Mouse (Mus musculus) heart, embryonic 15.5 days (tissue): Measurements from ENCODE around the gene Tnpo1. TPM values are rescaled to one million over a fixed set of nuclear protein-coding genes. Genes with fewer than 3 reads are reported as not detected.
"Not testable (repeated sequence)": the region's sequence is repeated elsewhere in the genome, so short reads cannot be mapped to it uniquely, and the experiment has no call there.

Experiments used
- ATAC-seq: fragments of 200-750 bp; cut with Nextera tagmentation; replicated peaks from 2 replicates; pipeline ENCODE4 v1.8.0; 2017; ENCODE audit warnings: low read depth, moderate TSS enrichment; ENCODE audit not compliant: insufficient number of reproducible peaks, insufficient read depth, low FRiP score
- H3K27ac ChIP-seq: fragments of 300-500 bp; sonication (generic); 2 replicates; pipeline ENCODE4 v1.5.1; 2015; ENCODE audit warnings: mild to moderate bottlenecking, inconsistent platforms
- H3K27me3 ChIP-seq: fragments of 300-500 bp; sonication (generic); 2 replicates; pipeline ENCODE4 v1.6.1; 2015; ENCODE audit warnings: inconsistent platforms
- H3K36me3 ChIP-seq: fragments of 300-500 bp; sonication (generic); 2 replicates; pipeline ENCODE4 v1.6.1; 2015; ENCODE audit warnings: mild to moderate bottlenecking, inconsistent platforms
- H3K4me1 ChIP-seq: fragments of 300-500 bp; sonication (generic); replicated peaks from 2 replicates; pipeline ENCODE4 v1.6.1; 2015; ENCODE audit warnings: inconsistent platforms
- H3K4me2 ChIP-seq: fragments of 300-500 bp; sonication (generic); 2 replicates; pipeline ENCODE4 v1.6.1; 2015; ENCODE audit warnings: inconsistent platforms, mild to moderate bottlenecking, moderate library complexity
- H3K4me3 ChIP-seq: fragments of 300-500 bp; sonication (generic); 2 replicates; pipeline ENCODE4 v1.5.1; 2015; ENCODE audit warnings: mild to moderate bottlenecking, inconsistent platforms
- H3K9ac ChIP-seq: fragments of 300-500 bp; sonication (generic); 2 replicates; pipeline ENCODE4 v1.6.1; 2015; ENCODE audit warnings: mild to moderate bottlenecking, inconsistent platforms
- H3K9me3 ChIP-seq: fragments of 300-500 bp; sonication (generic); replicated peaks from 2 replicates; pipeline ENCODE4 v1.6.1; 2016; ENCODE audit warnings: inconsistent platforms
- WGBS: fragments of 180-500 bp; shearing (Covaris S2); methylation state at CpG from one replicate; pipeline ENCODE4 v1.1.7; 2015; ENCODE audit warnings: mixed read lengths; 5-methylcytosine and 5-hydroxymethylcytosine counted together
- polyA plus RNA-seq: library from polyadenylated mRNA; unstranded; fragments of >200 nt; fragmentation: Nextera tagmentation; extraction: Ambion mirVana; gene quantifications from 2 replicates; pipeline ENCODE4 v1.2.1, GENCODE M21; 2015

Tnpo1 gene
- polyA plus RNA-seq, 1 experiment from 2014 or later = 36.4 TPM

DNA sequence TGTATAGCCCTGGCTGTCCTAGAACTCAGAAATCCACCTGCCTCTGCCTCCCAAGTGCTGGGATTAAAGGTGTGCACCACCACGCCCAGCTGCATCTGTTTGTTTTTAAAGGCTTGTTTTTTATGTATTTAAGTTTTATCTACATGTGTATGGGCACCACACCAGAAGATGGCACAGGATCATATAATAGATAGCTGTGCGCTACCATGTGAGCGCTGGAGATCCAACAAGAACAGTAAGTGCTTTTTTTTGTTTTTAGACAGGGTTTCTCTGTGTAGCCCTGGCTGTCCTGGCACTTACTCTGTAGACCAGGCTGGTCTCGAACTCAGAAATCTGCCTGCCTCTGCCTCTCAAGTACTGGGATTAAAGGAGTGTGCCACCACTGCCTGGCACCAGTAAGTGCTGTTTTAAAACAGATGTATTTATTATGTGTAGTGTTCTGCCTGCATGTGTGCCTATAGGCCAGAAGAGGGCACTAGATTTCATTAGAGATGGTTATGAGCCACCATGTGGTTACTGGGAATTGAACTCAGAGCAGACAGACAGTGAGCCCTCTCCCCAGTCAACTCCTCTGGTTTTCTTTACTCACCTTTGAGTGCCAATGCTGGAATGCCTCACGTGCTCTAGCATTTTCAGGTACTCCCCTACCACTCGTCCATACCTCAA, 89.6 kb downstream of the Tnpo1 start:
- H3K9ac ChIP-seq = no peak overlapping the region
- H3K36me3 ChIP-seq = peaks cover 21% of the 10 kb centered on the region
- 91% methylated on average over 6 of the region's 6 CpGs for WGBS
- no peak overlapping the region for H3K27ac ChIP-seq
- H3K4me2 ChIP-seq = no peak overlapping the region
- no peaks in the 10 kb centered on the region for H3K9me3 ChIP-seq
- no peak overlapping the region for H3K4me3 ChIP-seq
- ATAC-seq = no peak
- H3K4me1 ChIP-seq = no peaks in the 10 kb centered on the region
- no peaks in the 10 kb centered on the region for H3K27me3 ChIP-seq

DNA sequence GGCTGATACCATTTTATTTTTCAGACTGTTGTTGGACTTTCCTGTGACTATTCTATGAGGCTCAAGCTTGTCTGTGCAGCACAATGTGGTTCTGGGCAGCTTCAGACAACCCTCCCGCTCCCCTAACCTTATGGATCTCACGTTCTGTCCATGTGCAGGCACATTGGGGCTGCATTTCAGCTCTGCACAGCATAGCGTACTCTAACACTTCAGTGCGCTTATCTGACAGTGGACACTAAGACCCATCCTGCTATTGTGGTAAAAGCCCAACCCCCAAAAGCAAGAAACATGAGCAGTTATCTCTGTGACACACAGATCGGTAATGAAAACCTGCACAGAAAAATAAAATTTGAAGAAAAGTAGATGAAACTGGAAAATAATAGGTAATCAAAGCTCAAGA, 90.4 kb downstream of the Tnpo1 start:
- Histone ChIP-seq H3K9me3 (no peaks in the 10 kb centered on the region), H3K27me3 (no peaks in the 10 kb centered on the region), H3K4me1 (no peaks in the 10 kb centered on the region), H3K9ac (no peak overlapping the region), H3K27ac (no peak overlapping the region), H3K4me3 (no peak overlapping the region), H3K36me3 (peaks cover 19% of the 10 kb centered on the region), H3K4me2 (no peak overlapping the region)
- no peak for ATAC-seq
- WGBS = 76% methylated on average over 5 of the region's 5 CpGs

DNA sequence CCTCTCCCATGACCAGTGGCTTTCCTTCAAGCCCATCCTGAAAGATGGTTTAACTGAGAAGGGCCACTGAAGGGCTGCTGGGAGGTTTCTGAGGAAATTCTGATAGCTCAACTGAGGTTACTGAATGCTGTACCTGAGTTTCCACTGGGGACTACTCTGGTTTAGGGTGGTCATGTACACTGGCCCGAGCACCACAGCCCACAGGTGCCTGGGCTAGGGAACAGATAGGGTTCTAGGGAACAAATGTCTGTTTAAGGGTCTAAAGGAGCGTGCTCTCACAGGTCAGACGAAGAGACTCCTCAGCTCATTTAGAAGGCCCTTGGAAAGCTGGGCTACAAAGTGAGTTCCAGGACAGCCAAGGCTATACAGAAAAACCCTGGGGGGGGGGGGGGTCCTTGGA, 91.5 kb downstream of the Tnpo1 start:
- H3K27ac ChIP-seq = no peak overlapping the region
- 80% methylated on average over 3 of the region's 3 CpGs for WGBS
- no peak for ATAC-seq

DNA sequence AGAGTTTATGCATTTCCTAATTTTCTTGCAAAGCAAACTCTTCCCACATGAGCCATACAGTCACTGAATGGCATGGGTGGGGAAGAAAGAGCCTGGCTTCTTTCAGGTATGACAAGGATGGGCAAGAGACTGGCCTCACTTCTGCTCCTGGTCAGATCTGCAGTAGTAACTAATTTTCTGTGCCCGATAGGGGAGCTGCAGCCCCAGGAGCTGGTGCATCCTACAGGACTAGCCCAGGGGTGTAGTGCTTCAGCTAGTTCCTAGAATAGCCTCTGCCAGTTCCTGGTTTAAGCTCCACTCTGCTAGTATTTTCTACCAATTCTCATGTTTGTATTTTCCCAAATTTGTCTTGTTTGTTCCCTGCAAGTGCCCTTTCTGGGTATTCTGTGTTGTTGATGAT, 92.0 kb downstream of the Tnpo1 start:
- WGBS = 37% methylated on average over 1 of the region's 1 CpGs
- H3K27ac ChIP-seq = no peak overlapping the region
- H3K9ac ChIP-seq = no peak overlapping the region

More for the DNA sequence above, 91.5 kb downstream of the Tnpo1 start:
- no peak overlapping the region for H3K4me2 ChIP-seq
- no peaks in the 10 kb centered on the region for H3K9me3 ChIP-seq
- no peaks in the 10 kb centered on the region for H3K27me3 ChIP-seq
- peaks cover 18% of the 10 kb centered on the region for H3K36me3 ChIP-seq
- H3K4me3 ChIP-seq = no peak overlapping the region
- H3K9ac ChIP-seq = no peak overlapping the region
- H3K4me1 ChIP-seq = no peaks in the 10 kb centered on the region

GRCm38 (mm10) chr13:98832451-98833450, 93.4 kb downstream of the Tnpo1 start:
- H3K9me3 ChIP-seq = no peaks in the 10 kb centered on the region
- no peak for ATAC-seq
- H3K4me3 ChIP-seq = no peak overlapping the region
- H3K27ac ChIP-seq = no peak overlapping the region
- H3K27me3 ChIP-seq = no peaks in the 10 kb centered on the region
- H3K4me1 ChIP-seq = no peaks in the 10 kb centered on the region
- H3K9ac ChIP-seq = no peak overlapping the region
- H3K4me2 ChIP-seq = no peak overlapping the region
- H3K36me3 ChIP-seq = peaks cover 5% of the 10 kb centered on the region; the same call in 1 of the 2 replicates
- 69% methylated on average over 10 of the region's 10 CpGs for WGBS

More for the DNA sequence above, 92.0 kb downstream of the Tnpo1 start:
- ATAC-seq = no peak
- Histone ChIP-seq H3K9me3 (no peaks in the 10 kb centered on the region), H3K36me3 (peaks cover 15% of the 10 kb centered on the region; the same call in 1 of the 2 replicates), H3K4me3 (no peak overlapping the region), H3K4me2 (no peak overlapping the region), H3K27me3 (no peaks in the 10 kb centered on the region), H3K4me1 (no peaks in the 10 kb centered on the region)

DNA sequence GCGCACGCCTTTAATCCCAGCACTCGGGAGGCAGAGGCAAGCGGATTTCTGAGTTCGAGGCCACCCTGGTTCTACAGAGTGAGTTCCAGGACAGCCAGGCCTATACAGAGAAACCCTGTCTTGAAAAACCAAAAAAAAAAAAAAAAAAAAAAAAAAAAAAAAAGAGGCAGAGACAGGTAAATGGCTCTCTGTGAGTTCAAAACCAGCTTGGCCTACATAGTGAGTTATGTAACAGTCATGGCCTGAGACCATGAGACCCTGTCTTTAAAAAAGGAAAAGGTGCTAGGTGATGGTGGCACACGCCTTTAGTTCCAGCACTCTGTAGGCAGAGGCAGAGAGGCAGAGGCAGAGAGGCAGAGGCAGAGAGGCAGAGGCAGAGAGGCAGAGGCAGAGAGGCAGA, 97.2 kb downstream of the Tnpo1 start:
- not testable (repeated sequence) for H3K4me3 ChIP-seq, H3K9ac ChIP-seq, H3K9me3 ChIP-seq, H3K36me3 ChIP-seq, ATAC-seq, H3K4me2 ChIP-seq, H3K4me1 ChIP-seq, H3K27ac ChIP-seq, H3K27me3 ChIP-seq
- 93% methylated on average over 6 of the region's 6 CpGs for WGBS

- Histone ChIP-seq H3K27me3 (no peaks in the 10 kb centered on the region), H3K27ac (no peak overlapping the region), H3K36me3 (no peaks in the 10 kb centered on the region), H3K9ac (no peak overlapping the region), H3K4me3 (no peak overlapping the region), H3K9me3 (no peaks in the 10 kb centered on the region), H3K4me1 (no peaks in the 10 kb centered on the region), H3K4me2 (no peak overlapping the region)
- no peak for ATAC-seq
- WGBS = 70% methylated on average over 4 of the region's 4 CpGs
These were observed 100.6 kb downstream of the Tnpo1 start for GRCm38 (mm10) chr13:98825574-98825973.

DNA sequence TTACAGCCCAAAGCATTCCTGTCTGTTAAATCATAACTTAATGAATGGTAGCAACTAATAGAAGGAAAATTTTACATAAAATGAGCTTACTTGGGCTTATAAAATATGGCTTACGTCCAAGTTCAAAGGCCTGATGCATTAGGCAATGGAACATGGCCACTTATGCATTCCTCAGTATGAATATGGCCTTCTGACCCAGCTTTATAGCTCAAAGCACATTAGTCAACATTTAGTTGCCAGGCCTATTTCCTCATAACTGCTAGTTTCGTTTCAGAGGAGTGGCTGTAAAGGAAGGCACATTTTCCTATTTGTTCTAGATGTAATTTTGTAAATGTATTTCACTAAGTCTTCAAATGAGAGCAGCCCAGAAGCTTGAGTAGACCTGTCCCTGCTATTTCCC, 107.1 kb downstream of the Tnpo1 start:
- no peaks in the 10 kb centered on the region for H3K9me3 ChIP-seq
- H3K27me3 ChIP-seq = no peaks in the 10 kb centered on the region
- no peak overlapping the region for H3K9ac ChIP-seq
- 70% methylated on average over 2 of the region's 2 CpGs for WGBS
- no peak overlapping the region for H3K4me2 ChIP-seq
- no peak for ATAC-seq
- peaks cover 4% of the 10 kb centered on the region; the same call in 1 of the 2 replicates for H3K4me1 ChIP-seq
- no peak overlapping the region for H3K27ac ChIP-seq
- no peaks in the 10 kb centered on the region for H3K36me3 ChIP-seq
- no peak overlapping the region for H3K4me3 ChIP-seq

- ATAC-seq = no peak
- Histone ChIP-seq H3K27ac (no peak overlapping the region), H3K9ac (no peak overlapping the region), H3K4me3 (no peak overlapping the region), H3K27me3 (no peaks in the 10 kb centered on the region), H3K4me2 (no peak overlapping the region), H3K9me3 (no peaks in the 10 kb centered on the region), H3K4me1 (peaks cover 9% of the 10 kb centered on the region), H3K36me3 (no peaks in the 10 kb centered on the region)
- 74% methylated on average over 4 of the region's 4 CpGs for WGBS
These were observed 108.0 kb downstream of the Tnpo1 start for GRCm38 (mm10) chr13:98818205-98818604.

DNA sequence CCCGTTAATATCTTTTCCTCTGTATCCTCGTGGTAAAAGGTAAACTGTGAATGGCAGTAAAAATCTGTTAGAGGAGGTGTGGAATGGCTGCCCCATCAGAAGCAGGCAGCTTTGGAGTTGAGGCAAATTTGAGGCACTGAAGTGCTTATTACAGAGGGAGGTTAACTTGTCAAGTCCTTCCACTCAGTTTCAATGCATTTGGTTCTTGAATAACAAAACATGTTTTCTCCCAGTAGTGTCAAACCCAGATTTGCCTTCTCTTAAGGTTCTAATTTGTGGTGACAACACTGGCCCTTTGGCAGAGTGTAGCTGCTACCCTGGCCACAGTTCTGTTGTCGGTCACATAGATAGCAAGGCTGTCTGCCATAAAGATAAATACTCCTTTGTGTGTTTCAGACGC, 108.4 kb downstream of the Tnpo1 start:
- ATAC-seq = no peak
- H3K9me3 ChIP-seq = no peaks in the 10 kb centered on the region
- H3K4me2 ChIP-seq = no peak overlapping the region
- H3K9ac ChIP-seq = no peak overlapping the region
- 52% methylated on average over 4 of the region's 4 CpGs for WGBS
- H3K27me3 ChIP-seq = no peaks in the 10 kb centered on the region
- no peak overlapping the region for H3K27ac ChIP-seq
- H3K4me3 ChIP-seq = no peak overlapping the region
- peaks cover 11% of the 10 kb centered on the region for H3K4me1 ChIP-seq
- H3K36me3 ChIP-seq = no peaks in the 10 kb centered on the region

GRCm38 (mm10) chr13:98816981-98817660, 109.1 kb downstream of the Tnpo1 start:
- ATAC-seq, H3K36me3 ChIP-seq, H3K4me2 ChIP-seq, H3K27ac ChIP-seq, H3K4me3 ChIP-seq, H3K27me3 ChIP-seq, H3K9ac ChIP-seq, H3K9me3 ChIP-seq: not testable (repeated sequence)
- WGBS = 76% methylated on average over 4 of the region's 4 CpGs
- peaks cover 16% of the 10 kb centered on the region for H3K4me1 ChIP-seq
